Mouse (Mus musculus) heart, adult 2 months (tissue): ENCODE measurements at regions not wholly inside any gene's neighbourhood (a gene's known extent, or its start where the extent isn't known, plus 50 kb on each side); places are given as distances from the start of the nearest gene placed in this dataset.

Experiments
- CTCF ChIP-seq: fragments of 200-600 bp; IDR thresholded peaks from 2 replicates; pipeline ENCODE4 v1.8.1; 2022; ENCODE audit warnings: antibody characterized with exemption, mild to moderate bottlenecking, moderate library complexity
- POLR2A ChIP-seq: fragments of 200-500 bp; IDR thresholded peaks from 2 replicates; pipeline ENCODE4 v1.6.1; 2011; ENCODE audit warnings: mild to moderate bottlenecking, low read depth, low read length, control low read depth; ENCODE audit not compliant: insufficient read depth

DNA sequence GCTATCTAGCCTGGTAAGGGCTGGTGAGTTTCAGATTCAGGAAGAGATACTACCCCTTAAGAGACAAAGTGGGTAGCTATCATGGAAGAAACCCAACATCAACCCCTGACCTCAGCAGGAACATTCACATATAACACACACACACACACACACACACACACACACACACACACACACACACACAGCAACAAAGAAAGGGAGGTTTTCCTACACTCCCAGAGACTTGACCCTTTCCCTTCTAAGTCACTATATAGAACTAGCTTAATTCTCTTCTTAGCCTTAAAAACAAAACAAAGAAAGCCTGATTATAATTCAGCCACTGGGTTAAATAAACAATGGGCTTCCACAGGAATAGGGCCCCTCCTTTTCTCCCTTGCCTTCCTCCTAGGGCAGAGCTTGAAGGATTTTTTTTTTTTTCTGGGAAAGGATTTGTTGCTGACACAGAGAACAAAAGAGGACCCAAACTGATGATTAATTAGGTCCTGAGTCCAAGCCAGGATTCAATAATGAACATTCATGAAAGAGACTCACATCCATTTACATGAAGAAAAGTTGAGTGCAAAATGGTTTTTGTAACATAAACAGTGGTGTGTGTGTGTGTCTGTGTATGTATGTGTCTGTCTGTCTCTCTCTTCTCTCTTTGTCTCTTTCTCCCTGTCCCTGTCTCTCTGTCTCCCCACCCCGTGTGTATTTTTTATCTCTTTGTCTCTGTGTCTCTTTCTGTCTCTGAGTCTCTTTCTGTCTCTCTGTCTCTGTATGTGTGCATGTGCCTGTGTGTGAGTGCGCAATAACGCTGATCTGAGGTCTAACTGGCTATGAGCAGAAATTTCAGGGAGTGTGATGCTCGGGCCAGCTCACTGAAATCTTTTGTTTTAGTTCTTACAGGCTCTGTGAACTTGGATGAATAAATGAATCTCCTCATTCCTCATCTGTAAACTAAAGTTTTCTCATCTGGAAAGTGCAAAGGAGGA is 108.3 kb upstream of the Spdl1 start:
- TF ChIP-seq CTCF (no peak), POLR2A (no peak)
